Mouse (Mus musculus): Measurements from ENCODE around the gene Prkcq.

Prkcq gene

DNA sequence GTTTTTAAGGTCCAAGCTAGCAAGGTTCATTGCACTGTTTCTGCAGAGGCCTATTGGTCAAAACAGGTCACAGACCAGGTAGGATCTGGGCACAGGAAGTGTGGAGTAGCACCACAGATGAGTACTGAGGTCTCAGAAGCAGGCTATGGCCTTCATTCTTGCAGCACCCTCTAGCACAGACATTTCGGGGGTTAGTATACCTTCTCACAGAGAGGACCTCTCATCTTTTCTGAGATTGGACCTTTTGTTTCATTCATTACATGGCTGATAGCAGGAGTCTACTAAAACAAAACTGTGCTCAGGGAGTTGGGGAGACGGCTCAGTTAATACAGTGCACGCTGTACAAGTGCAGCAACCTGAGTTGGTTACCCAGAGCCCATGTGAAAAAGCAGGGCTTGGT is 14.7 kb downstream of the Prkcq start:
- no peak for DNase-seq (ENCODE audit: low read depth)

DNA sequence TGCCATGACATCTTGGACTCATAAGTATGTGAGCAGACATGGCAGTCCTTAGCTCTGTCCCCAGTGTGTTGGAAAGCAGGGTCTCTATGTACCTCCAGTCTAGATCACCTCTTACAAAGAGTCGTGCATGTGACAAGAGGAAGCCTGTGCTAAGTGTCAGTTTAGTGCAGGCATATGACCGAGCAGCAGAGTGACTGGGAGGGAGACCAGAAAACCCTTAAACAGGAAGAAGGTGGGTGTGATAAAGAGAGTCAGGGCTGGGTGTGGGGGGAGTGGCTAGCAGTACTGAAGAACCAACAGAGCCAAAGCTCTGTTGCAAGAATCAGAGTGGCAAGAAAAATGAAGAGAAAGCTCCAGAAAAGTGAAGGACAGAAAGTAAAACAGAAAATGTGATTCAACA is 15.3 kb downstream of the Prkcq start:
- no peak for DNase-seq (ENCODE audit: low read depth)

DNA sequence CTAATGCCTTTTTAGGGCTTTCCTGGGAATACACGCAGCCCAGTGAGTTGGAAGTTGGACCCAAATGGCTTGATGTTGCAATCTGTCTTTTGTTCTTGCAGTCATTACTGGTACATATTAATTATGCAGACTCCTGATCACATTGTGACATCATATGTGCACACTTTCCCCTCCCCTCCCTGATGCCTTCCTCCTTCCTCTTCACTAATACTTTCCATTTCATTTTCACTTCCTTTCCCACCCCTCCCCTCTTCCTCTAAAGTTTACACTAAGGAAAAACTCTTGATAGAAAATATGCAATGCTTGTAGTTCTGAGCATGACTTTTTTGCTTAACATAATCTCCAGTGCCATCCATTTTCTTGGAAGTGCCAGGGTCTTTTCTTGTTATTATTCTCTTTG is 16.4 kb downstream of the Prkcq start:
- no peak for DNase-seq (ENCODE audit: low read depth)

DNA sequence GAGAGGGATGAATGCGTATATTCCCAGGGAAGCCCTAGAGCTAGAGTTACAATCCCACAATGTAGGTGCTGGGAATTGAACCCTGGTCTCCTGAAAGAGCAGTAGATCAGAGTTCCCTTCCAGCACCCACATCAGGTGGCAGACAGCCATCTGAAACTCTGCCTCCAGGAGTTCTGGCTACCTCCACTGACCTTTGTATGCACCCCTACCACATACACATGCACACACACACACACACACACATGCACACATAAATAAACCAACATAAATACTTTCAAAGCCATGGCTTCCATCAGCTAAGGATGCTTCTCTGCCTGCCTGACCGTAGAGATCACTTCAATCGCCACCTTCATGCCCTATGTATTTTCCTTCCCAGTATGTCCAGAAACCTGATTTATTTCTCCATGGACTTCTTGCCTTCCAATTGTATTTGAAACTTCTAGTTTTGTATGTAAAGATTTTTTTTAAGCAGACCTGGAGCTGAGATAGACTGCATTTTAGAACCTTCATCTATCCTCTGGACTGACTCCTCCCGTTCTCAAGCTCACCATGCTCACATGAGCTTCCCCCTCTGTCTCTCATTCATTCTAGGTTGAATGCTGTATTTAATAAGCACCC is 17.4 kb downstream of the Prkcq start:
- DNase-seq (ENCODE audit: low read depth) = no peak

DNA sequence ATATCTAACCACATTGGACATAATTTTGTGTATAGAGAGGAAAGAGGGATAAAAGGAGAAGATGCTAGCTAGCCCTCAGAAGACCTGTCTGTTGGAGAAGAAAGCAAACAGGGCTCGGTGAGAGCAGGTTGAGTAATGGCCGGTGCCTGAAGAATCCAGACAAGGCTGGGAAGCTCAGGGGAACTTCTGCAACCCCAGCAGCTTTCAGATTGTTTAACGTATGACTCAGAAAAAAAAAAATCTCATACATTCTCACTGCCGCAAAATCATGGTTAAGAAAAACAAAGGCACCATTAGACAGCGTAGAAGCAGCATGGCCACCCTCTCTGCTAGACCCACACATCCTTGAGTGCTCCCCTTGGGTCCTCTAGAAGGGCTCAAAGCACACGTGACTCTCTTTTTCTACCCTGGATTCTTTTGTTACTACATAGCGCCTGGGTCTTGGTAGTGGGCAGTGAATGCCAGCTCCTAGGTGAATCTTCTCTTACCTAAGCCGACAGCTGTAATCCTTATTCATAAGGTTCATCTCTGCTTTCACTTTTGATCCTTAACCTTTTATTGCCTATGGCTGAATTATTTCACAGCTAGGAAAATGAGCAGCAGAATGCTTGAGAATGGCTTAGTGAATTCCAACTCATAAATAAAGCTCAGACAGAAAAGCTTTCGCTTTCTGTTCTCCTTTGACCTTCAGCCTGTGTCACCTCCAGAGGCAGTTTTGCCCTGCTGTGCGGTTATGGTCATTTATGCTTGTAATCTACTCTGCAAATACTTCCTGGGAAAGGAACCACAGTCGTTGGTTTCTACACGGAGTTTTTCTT is 20.6 kb downstream of the Prkcq start:
- DNase-seq (ENCODE audit: low read depth) = no peak

DNA sequence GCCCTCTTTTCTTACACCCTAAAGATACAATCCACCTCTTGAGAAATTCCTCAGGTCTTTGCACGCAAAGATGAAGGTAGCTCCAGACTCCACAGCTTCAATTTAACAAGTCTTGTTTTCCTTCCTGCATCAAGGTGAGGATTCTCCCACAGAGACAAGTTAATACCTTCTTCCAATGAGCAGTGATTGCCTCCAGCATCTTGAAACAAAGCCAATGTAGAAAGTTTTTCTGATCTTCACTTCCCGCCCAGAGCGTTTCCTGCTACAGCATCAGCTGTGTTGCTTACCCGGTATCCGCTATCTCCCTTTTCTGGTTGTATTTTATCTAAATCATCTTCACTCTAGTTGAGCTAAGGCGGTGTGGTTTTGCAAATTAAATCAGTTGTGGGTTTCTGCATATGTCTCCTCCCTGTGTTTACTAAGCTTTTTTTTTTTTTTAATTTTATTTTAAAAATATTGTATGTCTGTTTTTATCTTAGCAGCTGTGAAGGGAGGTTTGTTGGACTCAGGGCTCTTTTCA is 21.3 kb downstream of the Prkcq start:
- DNase-seq (ENCODE audit: low read depth) = no peak

DNA sequence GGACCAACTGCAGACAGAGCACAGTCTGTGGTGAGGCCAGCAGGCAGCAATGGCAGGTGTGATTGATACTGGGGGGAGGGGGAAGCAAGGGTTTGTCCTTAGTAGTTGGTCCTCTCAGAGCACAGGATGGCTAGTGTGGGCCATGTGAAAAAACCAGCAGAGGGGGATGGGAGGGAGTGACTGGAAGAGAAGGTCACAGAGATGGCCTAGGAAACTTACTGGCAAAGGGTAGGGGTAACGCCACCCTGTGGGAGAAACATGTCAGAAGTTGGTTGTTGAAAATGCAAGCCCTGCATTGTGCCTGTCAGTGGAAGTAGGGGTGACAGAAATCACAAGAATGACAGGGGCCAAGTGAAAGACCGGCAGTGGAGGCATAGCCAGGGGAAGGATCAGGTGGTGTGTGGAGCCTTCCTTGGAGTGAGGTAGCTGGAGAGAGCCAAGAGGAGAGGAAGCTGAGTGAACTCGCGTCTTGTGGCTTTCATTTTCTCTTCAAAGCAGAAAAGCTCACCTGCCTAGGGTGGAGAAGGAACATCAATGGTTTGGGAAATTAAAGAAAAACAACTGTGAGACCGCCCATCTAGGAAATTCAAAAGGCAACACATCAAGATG is 22.9 kb downstream of the Prkcq start:
- DNase-seq (ENCODE audit: low read depth) = no peak

DNA sequence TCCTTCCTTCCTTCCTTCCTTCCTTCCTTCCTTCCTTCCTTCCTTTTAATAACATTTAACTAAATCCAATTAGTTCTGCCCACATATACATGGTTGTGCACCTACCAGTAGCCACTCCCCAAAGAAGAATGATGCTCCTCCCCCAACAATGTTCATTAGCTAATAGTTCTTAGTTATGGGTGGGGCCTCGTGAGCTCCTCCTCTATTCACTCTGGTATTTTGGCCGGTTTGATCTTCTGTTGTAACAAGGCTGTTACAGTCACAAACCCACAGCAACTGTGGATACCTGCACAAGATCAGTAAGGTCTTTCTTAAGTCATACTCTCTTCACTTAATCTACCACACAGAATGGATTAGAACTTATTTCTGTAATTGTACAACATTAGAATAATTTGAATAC is 24.2 kb downstream of the Prkcq start:
- DNase-seq (ENCODE audit: low read depth) = no peak

DNA sequence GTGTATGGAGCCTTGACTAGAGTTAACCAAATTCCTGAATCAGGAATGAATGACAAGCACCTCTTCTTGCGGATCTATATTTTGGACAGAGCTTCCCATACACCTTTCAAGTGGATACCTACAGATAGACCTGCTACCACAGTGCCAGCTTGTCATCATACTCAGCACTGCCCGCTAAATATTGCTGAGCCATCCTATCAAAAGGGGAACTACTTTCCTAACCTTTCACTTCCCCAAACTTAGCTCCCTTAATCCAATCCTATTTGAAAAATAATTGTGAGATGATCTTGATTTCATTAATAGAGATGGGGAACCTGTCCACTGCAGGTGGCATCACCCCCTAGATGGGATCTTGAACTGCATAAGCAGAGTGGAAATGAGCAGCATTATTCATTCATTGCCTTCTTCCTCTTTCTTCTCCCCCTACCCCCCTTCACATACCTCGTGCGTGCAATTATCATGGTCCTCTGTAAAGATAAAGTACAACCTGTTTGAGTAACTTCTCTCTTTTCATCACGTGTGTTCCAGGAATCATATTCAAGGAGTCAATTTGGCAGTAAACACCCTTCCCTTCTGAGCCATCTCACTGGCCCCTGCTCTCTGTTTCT is 25.1 kb downstream of the Prkcq start:
- no peak for DNase-seq (ENCODE audit: low read depth)

DNA sequence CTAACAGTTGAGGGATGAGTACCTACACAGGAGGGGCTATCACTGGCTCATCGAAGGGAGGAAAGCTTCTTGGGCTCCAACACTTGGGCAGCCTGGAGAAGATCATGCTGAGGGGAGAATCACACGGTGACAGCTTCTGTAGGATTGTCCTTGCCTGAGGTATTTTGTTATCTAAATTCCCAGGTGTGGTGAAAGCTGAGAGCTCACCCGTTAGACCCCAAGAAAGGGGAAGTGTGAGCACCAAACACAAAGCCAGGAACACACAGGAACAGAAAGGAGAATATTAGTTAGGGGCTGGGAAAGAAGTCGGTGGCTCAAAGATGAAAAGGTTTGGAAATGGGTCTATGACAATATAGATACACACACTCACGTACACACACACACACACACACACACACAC is 27.7 kb downstream of the Prkcq start:
- no peak for DNase-seq (ENCODE audit: low read depth)

DNA sequence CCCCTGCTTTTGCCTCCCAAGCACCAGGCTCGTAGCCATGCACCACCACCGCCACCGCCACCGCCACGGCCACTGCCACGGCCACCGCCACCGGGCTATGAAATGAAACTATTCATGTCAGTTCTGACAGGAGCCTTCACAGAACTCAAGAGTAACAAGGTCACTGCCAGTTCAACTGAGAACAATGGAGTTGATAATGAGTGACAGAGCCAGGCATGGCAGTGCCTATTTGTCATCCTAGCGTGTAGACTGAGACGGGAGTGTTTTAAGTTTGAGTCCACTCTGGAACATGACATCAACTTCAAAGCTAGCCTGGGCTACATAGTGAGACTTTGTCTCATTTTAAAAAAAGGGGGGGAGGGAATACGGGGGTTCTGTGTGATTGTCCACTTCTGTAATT is 30.9 kb downstream of the Prkcq start:
- no peak for DNase-seq (ENCODE audit: low read depth)

DNA sequence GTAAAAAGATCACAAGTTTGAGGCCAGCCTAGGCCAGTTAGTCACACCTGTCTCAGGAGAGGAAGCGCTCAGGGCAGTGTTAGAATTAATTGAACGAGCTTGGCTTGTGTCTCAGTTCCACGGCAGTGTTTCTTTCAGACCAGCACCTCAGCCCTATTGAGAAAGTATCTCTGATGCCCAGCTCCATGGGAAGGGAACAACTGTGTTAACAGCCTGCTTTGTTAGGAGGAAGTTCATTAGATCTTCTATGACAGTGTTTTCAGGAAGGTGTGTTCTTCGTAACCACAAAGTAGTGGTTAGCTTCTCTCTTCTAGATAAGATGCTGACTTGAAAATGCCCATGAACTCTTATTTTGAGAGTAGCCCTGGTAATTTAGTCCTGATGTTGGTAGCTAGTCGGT is 31.4 kb downstream of the Prkcq start:
- no peak for DNase-seq (ENCODE audit: low read depth)

DNA sequence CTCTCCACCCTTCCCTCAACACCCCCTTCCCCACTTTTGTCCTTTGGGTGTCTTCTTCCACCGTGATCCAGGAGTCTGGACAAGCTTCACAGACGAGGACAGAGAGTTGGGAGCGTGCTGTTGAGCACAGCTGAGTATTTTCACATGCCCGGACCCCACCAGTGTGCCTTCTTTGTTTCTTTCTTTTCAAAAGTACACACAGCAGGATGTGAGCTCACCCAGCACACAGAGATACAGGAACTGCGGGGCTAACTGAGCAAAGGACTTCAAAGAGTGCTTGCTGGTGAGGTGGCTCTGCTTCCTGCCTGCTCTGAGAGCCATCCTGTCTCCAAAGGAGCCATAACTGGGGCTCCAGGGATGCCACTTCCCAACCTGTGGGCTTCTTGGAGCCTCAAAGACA is 32.3 kb downstream of the Prkcq start:
- DNase-seq (ENCODE audit: low read depth) = no peak

DNA sequence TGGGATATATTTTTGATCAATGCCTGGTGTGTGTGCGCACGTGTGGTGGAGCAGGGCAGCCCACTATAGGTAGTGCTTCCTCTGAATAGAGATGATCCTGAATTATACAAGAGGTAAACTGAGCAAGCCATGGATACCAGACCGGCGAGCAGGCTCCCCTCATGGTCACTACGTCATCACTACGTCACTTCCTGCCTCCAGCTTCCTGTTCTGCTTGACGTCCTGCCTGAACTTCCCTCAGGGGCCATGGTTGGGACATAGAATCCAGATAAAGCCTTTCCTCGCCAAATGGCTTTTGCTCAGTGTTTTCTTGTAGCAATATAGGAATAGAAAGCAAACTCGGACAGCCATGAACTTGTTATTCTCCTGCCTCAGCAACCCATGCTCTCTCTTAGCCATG is 33.1 kb downstream of the Prkcq start:
- no peak for DNase-seq (ENCODE audit: low read depth)

DNA sequence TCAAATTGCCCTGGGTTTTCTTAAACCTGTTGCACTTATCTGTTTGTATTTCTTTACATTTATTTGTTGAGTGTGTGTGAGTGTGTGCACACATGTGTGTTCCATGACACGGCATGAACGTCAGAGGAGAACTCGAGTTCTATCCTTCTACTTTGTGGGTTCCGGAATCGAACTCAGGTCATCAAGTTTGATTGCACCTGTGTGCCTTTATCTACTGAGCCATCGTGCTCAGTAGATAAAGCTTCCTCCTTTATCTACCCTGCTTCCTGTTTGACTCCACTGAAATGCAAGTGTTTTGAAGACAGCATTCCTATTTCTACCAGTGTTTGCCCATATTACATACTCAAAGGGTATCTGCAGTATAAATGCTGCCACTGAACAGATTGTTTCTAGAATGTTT is 33.8 kb downstream of the Prkcq start:
- no peak for DNase-seq (ENCODE audit: low read depth)

DNA sequence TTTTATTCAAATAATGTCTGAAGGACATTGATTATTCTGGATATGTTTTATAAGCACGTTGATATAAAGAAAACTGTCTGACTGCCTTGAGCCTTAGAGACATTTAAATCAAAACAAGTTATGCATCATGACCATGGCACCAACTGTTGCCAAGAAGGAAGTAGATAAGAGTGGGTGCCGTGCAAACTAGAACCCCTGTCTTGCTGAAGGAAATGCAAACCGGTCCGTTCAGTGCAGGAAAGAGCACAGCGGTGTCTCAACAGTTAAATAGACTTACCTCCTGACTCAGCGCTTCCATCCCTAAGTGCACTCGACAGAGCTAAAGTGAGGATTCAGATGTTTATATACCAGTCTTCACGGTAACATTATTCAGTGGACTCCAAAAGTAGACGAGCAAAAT is 36.4 kb downstream of the Prkcq start:
- no peak for DNase-seq (ENCODE audit: low read depth)

DNA sequence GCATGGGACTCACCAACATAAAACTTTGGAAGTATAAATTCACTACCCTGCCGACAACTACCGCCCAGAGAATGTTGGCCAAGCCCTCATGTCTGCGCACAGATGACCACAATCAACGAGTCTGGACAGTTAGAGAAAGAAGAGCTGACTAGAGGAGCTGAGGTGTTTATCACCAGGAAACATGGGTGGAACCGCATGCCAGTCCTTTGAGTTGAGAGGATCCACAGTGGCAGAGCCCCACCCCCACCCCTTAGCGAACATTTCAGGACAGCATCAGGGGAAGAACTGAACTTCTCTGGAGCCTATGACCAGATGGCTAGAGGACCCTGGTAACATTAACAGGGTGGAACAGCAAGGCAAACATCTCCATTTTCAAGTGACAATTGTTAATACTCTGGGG is 37.4 kb downstream of the Prkcq start:
- DNase-seq (ENCODE audit: low read depth) = no peak

DNA sequence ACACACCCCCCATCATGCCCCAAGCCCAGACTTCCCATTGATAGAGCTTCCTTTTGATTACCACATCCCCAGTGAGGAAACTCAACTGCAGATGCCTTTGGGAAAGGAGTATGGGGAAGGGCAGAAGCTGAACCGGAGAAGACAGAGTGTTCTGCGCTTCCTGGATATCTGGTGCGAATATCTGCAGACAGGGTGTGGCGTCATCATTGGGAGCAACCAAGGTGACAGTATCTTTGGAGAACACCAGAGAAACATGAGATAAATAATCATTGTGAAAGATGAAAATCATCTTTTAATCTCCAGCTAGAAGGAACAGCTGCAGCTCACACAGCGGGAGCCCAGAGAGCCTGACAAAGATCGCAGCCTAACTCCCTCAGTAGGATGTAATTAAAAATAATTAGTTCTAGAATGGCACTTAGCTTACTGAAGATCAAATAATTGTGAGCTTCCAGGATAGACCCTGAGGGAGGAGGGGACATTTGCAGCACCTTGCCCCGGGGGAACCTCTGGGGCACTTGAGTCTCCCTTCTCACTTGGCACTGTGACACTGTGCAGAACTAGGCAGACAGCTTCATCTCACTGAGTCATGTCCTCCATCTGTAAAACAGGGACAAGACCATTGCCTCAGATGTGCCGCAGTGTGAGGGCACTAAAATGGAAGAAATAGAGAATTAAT is 38.5 kb downstream of the Prkcq start:
- DNase-seq (ENCODE audit: low read depth) = no peak

DNA sequence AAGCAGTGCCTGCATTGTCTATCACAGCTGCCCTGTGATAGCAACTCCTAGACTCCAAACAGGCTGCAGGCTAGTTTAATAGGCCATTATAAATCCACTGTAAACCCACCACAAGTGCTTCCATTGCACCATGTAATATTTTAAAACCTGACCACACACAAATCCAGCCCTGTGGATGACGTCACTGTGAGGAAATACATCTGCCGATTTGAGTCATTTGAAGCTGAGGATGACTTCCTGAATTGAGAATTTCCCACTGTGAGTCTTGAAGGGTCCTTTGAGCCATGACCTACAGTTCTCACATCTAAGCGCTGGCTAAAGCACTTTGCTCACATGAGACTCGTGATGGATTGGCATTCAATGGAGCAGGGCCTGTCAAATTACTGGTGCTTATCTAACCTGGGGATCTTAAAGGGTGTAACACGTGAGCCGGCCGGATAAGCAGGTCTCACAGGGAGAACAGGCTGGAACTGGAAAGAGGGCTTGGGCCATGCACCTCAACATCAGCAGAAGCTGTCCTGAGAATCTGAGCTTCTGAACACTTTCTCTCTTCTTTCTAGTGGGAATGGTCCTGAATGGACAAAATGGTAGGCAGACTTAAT is 40.2 kb downstream of the Prkcq start:
- no peak for DNase-seq (ENCODE audit: low read depth)

DNA sequence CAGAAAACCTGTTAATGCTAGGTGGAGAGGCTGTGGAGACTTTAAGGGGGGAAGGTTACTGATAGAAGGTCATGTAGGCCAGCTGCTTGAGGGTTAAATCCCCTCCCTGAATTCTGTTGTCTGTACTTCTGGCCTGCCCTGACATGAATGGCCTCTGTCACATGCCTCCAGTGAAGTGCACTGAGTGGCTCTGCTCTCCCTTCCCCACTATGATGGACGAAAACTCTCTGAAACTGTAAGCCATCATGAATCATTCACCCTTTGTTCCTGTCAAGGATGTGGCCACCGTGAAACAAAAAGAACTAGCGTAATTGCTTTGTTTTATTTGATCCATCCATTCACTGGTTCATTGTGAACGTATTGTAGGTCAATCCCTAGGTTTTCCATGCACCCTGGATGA is 44.5 kb downstream of the Prkcq start:
- DNase-seq (ENCODE audit: low read depth) = no peak

DNA sequence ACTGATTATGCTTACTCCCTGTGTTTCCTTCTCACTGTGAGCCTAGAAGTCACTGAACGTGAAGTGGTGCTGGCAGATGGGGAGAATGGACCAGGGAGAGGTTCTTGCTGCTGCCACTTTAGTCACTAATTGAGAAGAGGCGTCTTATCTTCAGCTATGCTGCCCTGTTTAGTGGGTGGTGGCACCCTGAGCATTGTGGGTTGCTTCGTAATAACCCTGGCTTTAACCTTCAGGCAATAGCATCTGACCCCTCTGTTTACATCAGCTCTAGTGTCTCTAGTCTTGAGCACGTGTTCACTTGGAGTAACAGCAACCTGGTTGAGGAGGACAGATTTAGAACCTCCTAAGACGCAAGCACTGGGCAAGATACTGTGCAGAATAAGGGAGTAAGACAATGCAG is 44.9 kb downstream of the Prkcq start:
- no peak for DNase-seq (ENCODE audit: low read depth)

DNA sequence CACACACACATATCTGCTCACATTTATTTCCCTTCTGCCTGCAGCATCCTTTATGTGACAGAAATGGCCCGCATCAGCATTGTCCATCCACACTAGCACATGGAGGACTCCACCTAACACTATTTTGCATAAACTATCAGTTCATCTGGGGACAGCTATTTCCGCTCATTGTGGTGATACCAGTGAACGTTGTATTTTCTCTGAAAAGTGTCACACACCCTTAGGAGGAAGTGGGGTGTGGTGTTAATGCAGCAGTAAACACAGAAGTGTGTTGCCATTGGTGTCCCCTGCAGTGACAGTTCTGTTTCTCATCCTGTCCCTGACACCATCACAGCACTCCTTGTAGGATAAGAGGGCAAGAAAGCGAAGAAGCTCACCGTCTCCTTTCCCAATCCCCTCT is 46.2 kb downstream of the Prkcq start:
- DNase-seq (ENCODE audit: low read depth) = no peak
